Mouse (Mus musculus) lung, embryonic 16.5 days (tissue): ENCODE measurements around the gene Lrrc2. TPM values are rescaled to one million over a fixed set of nuclear protein-coding genes. Genes with fewer than 3 reads are reported as not detected.

Experiments
- ATAC-seq: fragments of 200-750 bp; cut with Nextera tagmentation; 2 replicates; pipeline ENCODE4 v1.8.0; 2017; ENCODE audit warnings: low read depth, mild to moderate bottlenecking, moderate library complexity
- H3K27ac ChIP-seq: fragments of 300-500 bp; sonication (generic); 2 replicates; pipeline ENCODE4 v1.5.1; 2014; ENCODE audit warnings: mild to moderate bottlenecking, control low read depth, low read length
- H3K27me3 ChIP-seq: fragments of 300-500 bp; sonication (generic); 2 replicates; pipeline ENCODE4 v1.6.1; 2014; ENCODE audit warnings: low read depth, low read length, mixed read lengths; ENCODE audit not compliant: control insufficient read depth, insufficient read depth
- H3K36me3 ChIP-seq: fragments of 300-500 bp; sonication (generic); 2 replicates; pipeline ENCODE4 v1.6.1; 2014; ENCODE audit warnings: low read length; ENCODE audit not compliant: control insufficient read depth, insufficient read depth
- H3K4me1 ChIP-seq: fragments of 300-500 bp; sonication (generic); replicated peaks from 2 replicates; pipeline ENCODE4 v1.6.1; 2014; ENCODE audit warnings: low read length, mixed read lengths; ENCODE audit not compliant: control insufficient read depth, insufficient read depth
- H3K4me2 ChIP-seq: fragments of 300-500 bp; sonication (generic); 2 replicates; pipeline ENCODE4 v1.6.1; 2014; ENCODE audit warnings: low read depth, low read length, control low read depth
- H3K4me3 ChIP-seq: fragments of 300-500 bp; sonication (generic); 2 replicates; pipeline ENCODE4 v1.5.1; 2014; ENCODE audit warnings: mild to moderate bottlenecking, low read length, control low read depth
- H3K9ac ChIP-seq: fragments of 300-500 bp; sonication (generic); 2 replicates; pipeline ENCODE4 v1.6.1; 2014; ENCODE audit warnings: low read length, control low read depth
- H3K9me3 ChIP-seq: fragments of 300-500 bp; sonication (generic); 2 replicates; pipeline ENCODE4 v1.6.1; 2016; ENCODE audit warnings: low read length; ENCODE audit not compliant: control insufficient read depth
- WGBS: fragments of 180-500 bp; shearing (Covaris S2); extraction: QIAGEN DNeasy Blood & Tissue Kit; methylation state at CpG from one replicate; pipeline ENCODE4 v1.1.7; 2014; 5-methylcytosine and 5-hydroxymethylcytosine counted together
- polyA plus RNA-seq: library from polyadenylated mRNA; unstranded; fragments of >200 nt; fragmentation: Nextera tagmentation; extraction: Ambion mirVana; gene quantifications from 2 replicates; pipeline ENCODE4 v1.2.1, GENCODE M21; 2015

Lrrc2 gene
- polyA plus RNA-seq, 1 experiment from 2014 or later: 0.83 TPM

DNA sequence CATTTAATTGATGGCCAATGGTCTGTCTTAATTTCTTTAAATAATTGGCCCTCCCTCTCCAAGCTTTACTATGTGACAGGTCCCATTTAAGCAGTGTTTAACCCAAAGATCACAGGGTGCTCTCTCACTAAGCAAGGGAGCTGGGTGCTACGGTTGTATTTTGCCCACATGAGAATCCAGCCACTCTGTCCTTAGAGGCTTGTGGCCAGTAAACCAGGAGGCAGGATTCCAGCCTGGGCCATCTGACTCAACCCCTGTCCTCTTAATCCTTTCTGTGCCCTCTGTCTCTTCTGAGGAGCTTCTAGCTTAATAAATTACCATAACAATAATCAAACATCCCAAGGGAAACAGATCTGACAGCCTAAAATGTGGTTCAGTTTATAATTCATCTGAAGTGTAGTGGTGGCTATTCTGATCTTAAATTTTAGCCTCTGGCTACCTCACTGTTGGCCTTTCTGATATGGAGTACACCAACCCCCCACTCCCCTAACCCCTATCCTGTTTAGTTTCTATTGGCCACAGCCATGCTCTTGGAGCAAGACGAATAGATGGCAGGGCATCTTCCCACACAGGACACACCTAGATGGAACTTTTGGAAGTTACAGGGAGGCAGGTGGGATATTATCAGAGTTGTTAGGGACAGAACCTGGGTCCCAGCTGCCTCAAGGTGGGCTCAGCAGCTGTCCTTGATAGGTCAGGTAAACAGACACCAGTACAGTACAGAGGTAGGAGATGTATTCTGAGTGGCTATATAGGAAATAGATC lies 3.5 kb downstream of the Lrrc2 start:
- H3K9ac ChIP-seq: no peak overlapping the region
- no peak overlapping the region for H3K4me2 ChIP-seq
- 32% methylated on average over 2 of the region's 2 CpGs for WGBS
- H3K9me3 ChIP-seq: no peaks in the 10 kb centered on the region
- H3K27ac ChIP-seq: no peak overlapping the region
- no peaks in the 10 kb centered on the region for H3K36me3 ChIP-seq
- ATAC-seq: no peak
- H3K4me1 ChIP-seq: no peaks in the 10 kb centered on the region
- peaks cover 21% of the 10 kb centered on the region for H3K27me3 ChIP-seq
- no peak overlapping the region for H3K4me3 ChIP-seq

DNA sequence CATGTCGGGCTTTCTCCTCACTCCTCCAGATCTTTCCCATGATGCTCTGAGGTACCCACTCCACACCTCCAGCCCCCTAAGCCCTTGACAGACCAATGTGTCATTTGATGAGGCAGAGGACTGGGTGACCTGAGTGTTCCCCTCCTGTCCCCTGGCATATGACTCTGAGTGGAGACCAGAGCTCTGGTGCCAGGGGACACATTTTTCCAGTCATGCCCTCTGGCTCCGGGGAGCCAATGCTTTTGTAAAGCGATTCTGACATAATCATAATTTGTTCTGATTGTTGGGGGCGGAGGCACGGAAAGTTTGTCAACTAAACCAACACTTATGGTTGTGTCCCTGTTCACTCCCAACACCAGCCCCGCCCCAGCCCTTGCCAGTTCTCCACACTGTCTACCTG lies 4.6 kb downstream of the Lrrc2 start:
- Histone ChIP-seq H3K36me3 (no peaks in the 10 kb centered on the region), H3K4me1 (no peaks in the 10 kb centered on the region), H3K9ac (no peak overlapping the region), H3K27me3 (peaks cover 21% of the 10 kb centered on the region), H3K9me3 (no peaks in the 10 kb centered on the region), H3K4me2 (no peak overlapping the region), H3K4me3 (no peak overlapping the region), H3K27ac (no peak overlapping the region)
- 76% methylated on average over 6 of the region's 6 CpGs for WGBS
- no peak for ATAC-seq

DNA sequence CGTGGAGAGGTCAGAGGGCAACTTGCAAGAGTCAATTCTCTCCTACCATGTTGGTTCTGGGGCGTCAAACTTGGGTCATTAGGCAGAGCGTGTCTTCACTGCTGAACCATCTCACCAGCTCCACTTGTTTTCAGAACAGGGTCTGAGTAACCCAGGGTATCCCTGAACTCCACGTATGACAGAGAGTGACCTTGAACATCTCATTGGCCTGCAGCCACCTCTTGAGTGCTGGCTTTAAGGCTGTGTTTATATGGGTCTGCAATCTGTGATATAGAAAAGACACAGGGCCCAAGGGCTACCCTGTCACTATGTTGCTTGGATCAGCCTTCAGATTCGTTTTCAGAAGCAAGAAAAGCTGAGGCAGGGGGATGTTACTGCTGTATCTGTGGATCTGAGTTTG lies 8.3 kb downstream of the Lrrc2 start:
- ATAC-seq: no peak
- Histone ChIP-seq H3K4me1 (no peaks in the 10 kb centered on the region), H3K9ac (no peak overlapping the region), H3K9me3 (no peaks in the 10 kb centered on the region), H3K4me2 (no peak overlapping the region), H3K27ac (no peak overlapping the region), H3K36me3 (no peaks in the 10 kb centered on the region), H3K4me3 (no peak overlapping the region), H3K27me3 (peaks cover 6% of the 10 kb centered on the region)
- 70% methylated on average over 5 of the region's 5 CpGs for WGBS

GRCm38 (mm10) chr9:110960230-110961149 lies 9.1 kb downstream of the Lrrc2 start:
- Histone ChIP-seq H3K4me3 (no peak overlapping the region), H3K9me3 (no peaks in the 10 kb centered on the region), H3K4me1 (no peaks in the 10 kb centered on the region), H3K36me3 (no peaks in the 10 kb centered on the region), H3K4me2 (no peak overlapping the region), H3K27me3 (no peaks in the 10 kb centered on the region; the same call in 1 of the 2 replicates), H3K9ac (no peak overlapping the region), H3K27ac (no peak overlapping the region)
- 76% methylated on average over 13 of the region's 13 CpGs for WGBS
- ATAC-seq: peak; percentile 28; the same call in 1 of the 2 replicates

- Histone ChIP-seq H3K36me3 (no peaks in the 10 kb centered on the region), H3K27me3 (no peaks in the 10 kb centered on the region), H3K9me3 (no peaks in the 10 kb centered on the region), H3K4me1 (no peaks in the 10 kb centered on the region), H3K4me3 (no peak overlapping the region), H3K27ac (no peak overlapping the region), H3K9ac (no peak overlapping the region), H3K4me2 (no peak overlapping the region)
- WGBS: over 99% methylated on average over 8 of the region's 8 CpGs
- ATAC-seq: no peak
These were observed 10.0 kb downstream of the Lrrc2 start for GRCm38 (mm10) chr9:110961386-110961785.

DNA sequence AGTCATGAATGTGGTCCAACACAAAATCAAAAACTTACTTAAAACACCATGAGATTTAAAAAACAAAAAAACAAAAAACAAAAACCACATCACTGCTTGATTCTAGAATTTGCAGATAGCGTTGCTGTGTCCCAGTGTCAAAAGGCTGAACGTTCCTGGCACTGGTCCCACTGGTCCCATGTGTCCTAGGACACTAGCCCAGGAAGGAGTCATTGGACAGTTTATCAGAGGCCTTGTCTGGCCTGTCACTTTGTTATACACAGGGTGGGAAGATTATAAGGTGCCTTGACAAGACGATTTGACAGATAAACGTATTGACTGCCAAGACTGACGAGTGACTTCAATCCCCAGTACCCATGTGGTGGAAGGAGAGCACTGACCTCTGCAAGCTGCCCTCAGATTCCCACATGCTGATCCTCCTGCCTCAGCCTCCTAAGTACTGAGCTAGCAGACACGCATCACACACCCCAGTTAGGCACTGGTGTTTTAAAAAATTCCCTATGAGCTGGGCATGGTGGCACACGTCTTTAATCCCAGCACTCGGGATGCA lies 12.3 kb downstream of the Lrrc2 start:
- H3K4me2 ChIP-seq: no peak overlapping the region
- H3K4me3 ChIP-seq: no peak overlapping the region
- no peak for ATAC-seq
- no peaks in the 10 kb centered on the region for H3K36me3 ChIP-seq
- 71% methylated on average over 8 of the region's 8 CpGs for WGBS
- no peaks in the 10 kb centered on the region for H3K27me3 ChIP-seq
- no peaks in the 10 kb centered on the region for H3K4me1 ChIP-seq
- H3K9me3 ChIP-seq: no peaks in the 10 kb centered on the region
- no peak overlapping the region for H3K27ac ChIP-seq
- no peak overlapping the region for H3K9ac ChIP-seq

DNA sequence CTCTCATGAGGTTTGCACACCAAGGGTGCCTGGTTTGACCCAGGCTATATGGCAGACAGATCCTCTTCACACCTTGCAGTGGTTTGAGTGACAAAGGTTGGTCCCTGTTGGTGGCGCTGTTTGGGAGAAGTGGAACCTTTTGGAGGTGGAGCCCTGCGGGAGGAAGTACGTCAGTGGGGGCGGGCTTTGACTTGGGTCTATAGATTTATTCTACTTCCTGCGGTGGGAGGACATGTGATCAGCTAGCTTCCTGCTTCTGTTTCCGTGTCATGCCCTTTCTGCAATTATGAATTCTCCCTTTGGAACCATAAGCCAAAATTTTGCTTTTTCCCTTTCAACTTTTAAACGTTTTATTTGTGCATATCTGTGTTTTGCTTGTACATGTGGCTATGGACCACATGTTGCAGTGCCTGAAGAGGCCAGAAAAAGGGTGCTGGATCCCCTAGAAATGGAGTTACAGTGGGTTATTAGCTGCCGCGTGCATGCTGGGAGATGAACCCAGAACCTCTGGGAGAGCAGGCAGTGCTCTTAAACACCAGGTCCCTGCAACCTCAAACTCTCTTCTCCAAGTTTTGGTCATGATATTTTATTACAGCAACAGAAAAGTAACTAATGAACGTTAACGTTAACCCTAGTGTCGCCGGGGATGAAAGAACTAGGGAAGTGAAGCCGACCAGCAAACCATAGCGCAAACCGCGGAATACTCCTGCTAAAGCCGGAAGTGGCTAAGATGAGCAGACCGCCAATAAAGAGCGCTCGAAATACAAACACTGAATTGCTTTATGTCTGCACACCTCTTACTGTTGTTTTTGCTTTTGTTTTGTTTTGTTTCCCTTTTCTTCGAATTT lies 13.9 kb downstream of the Lrrc2 start:
- Histone ChIP-seq H3K27ac (no peak overlapping the region), H3K27me3 (no peaks in the 10 kb centered on the region), H3K4me1 (no peaks in the 10 kb centered on the region), H3K9ac (no peak overlapping the region), H3K4me2 (no peak overlapping the region), H3K9me3 (no peaks in the 10 kb centered on the region), H3K4me3 (no peak overlapping the region), H3K36me3 (no peaks in the 10 kb centered on the region)
- ATAC-seq: no peak
- 85% methylated on average over 22 of the region's 22 CpGs for WGBS

GRCm38 (mm10) chr9:110965910-110966231 lies 14.5 kb downstream of the Lrrc2 start:
- 65% methylated on average over 2 of the region's 2 CpGs for WGBS
- no peak for ATAC-seq
- no peaks in the 10 kb centered on the region for H3K4me1 ChIP-seq
- no peak overlapping the region for H3K4me2 ChIP-seq
- H3K9ac ChIP-seq: no peak overlapping the region
- H3K27ac ChIP-seq: no peak overlapping the region
- H3K9me3 ChIP-seq: no peaks in the 10 kb centered on the region
- no peak overlapping the region for H3K4me3 ChIP-seq
- no peaks in the 10 kb centered on the region for H3K36me3 ChIP-seq
- no peaks in the 10 kb centered on the region for H3K27me3 ChIP-seq
